ENCODE assay signal across 7 mouse cellular contexts in genomic region chr14:77156222-77156910, GRCm38 (mm10). TPM values are rescaled to one million over a fixed set of nuclear protein-coding genes. Genes with fewer than 3 reads are reported as not detected.
DNase-seq lines count a peak whose midpoint lies in the region; ATAC-seq lines count a peak whose summit lies in the region.

Gene Enox1, plus strand, starts transcription at chr14:77156763.

- peak; percentile 76 for DNase-seq in adrenal gland, postnatal 14 days
- DNase-seq in cerebellum, postnatal 36 days: peak; percentile 84 to 86
- DNase-seq in gastrocnemius, adult 18-20 months (ENCODE audit: low spot score): peak; percentile 36
- peak; percentile 84 to 88 for DNase-seq in left cerebral cortex, postnatal 25 days (ENCODE audit: low spot score in 2 of 2)
- peak; percentile 99 for DNase-seq in midbrain, embryonic 14.5 days

- H3K36me3 ChIP-seq in hindbrain, embryonic 15.5 days: no peaks in the 10 kb centered on the region
- no peaks in the 10 kb centered on the region for H3K36me3 ChIP-seq in midbrain, embryonic 14.5 days (ENCODE audit: control insufficient read depth, insufficient read depth, low read length)
- H3K36me3 ChIP-seq in stomach, embryonic 16.5 days (ENCODE audit: control insufficient read depth, insufficient read depth, low read length): no peaks in the 10 kb centered on the region

- under 1% methylated on average over 73 of the region's 73 CpGs for WGBS in hindbrain, embryonic 15.5 days
- under 1% methylated on average over 73 of the region's 73 CpGs for WGBS in midbrain, embryonic 14.5 days
- 1% methylated on average over 73 of the region's 73 CpGs for WGBS in stomach, embryonic 16.5 days

- H3K4me2 ChIP-seq in hindbrain, embryonic 15.5 days: peak within 1 kb of the TSS; percentile 75
- peak within 1 kb of the TSS; percentile 85 for H3K4me2 ChIP-seq in midbrain, embryonic 14.5 days (ENCODE audit: low read length)
- H3K4me2 ChIP-seq in stomach, embryonic 16.5 days (ENCODE audit: low read depth, low read length): peak within 1 kb of the TSS; percentile 90

- peak within 1 kb of the TSS; percentile 96 for H3K27ac ChIP-seq in hindbrain, embryonic 15.5 days (replicated peaks)
- H3K27ac ChIP-seq in midbrain, embryonic 14.5 days (replicated peaks; ENCODE audit: low read depth, low read length): peak within 1 kb of the TSS; percentile 96
- H3K27ac ChIP-seq in stomach, embryonic 16.5 days (ENCODE audit: low read length): peak within 1 kb of the TSS; percentile 33

- intact Hi-C loops in left cerebral cortex, postnatal 25 days (cut with DNase I): loop anchor here (5.0 to 10.0 kb wide), 2 partner anchors 56 to 248 kb away; no protein-coding TSS in a partner anchor

- H3K4me3 ChIP-seq in hindbrain, embryonic 15.5 days: peak within 1 kb of the TSS; percentile 86
- H3K4me3 ChIP-seq in midbrain, embryonic 14.5 days (replicated peaks; ENCODE audit: low read depth, low read length): peak within 1 kb of the TSS; percentile 93
- peak within 1 kb of the TSS; percentile 65 for H3K4me3 ChIP-seq in stomach, embryonic 16.5 days (replicated peaks; ENCODE audit: low read length)

- no peaks in the 10 kb centered on the region for H3K27me3 ChIP-seq in hindbrain, embryonic 15.5 days
- no peaks in the 10 kb centered on the region for H3K27me3 ChIP-seq in midbrain, embryonic 14.5 days (ENCODE audit: control insufficient read depth, insufficient read depth, low read length)
- H3K27me3 ChIP-seq in stomach, embryonic 16.5 days (ENCODE audit: control insufficient read depth, insufficient read depth, low read length): peaks cover 36% of the 10 kb centered on the region

- H3K9ac ChIP-seq in hindbrain, embryonic 15.5 days: peak within 1 kb of the TSS; percentile 79
- H3K9ac ChIP-seq in midbrain, embryonic 14.5 days (replicated peaks; ENCODE audit: low read length): peak within 1 kb of the TSS; percentile 90
- H3K9ac ChIP-seq in stomach, embryonic 16.5 days (ENCODE audit: low read length): peak within 1 kb of the TSS; percentile 77

- H3K9me3 ChIP-seq in hindbrain, embryonic 15.5 days: no peaks in the 10 kb centered on the region
- no peaks in the 10 kb centered on the region for H3K9me3 ChIP-seq in midbrain, embryonic 14.5 days (ENCODE audit: control insufficient read depth, low read length)
- H3K9me3 ChIP-seq in stomach, embryonic 16.5 days (replicated peaks; ENCODE audit: control insufficient read depth, low read length): no peaks in the 10 kb centered on the region

- H3K4me1 ChIP-seq in hindbrain, embryonic 15.5 days (replicated peaks): peaks cover 51% of the 10 kb centered on the region
- H3K4me1 ChIP-seq in midbrain, embryonic 14.5 days (ENCODE audit: control insufficient read depth, insufficient read depth, low read length): peaks cover 34% of the 10 kb centered on the region
- no peaks in the 10 kb centered on the region for H3K4me1 ChIP-seq in stomach, embryonic 16.5 days (ENCODE audit: control insufficient read depth, insufficient read depth, low read length)

- ATAC-seq in hindbrain, embryonic 15.5 days (ENCODE audit: low FRiP score, low read depth): peak; percentile 89
- ATAC-seq in midbrain, embryonic 14.5 days (ENCODE audit: low FRiP score, low TSS enrichment): peak; percentile 91
- ATAC-seq in stomach, embryonic 16.5 days (ENCODE audit: insufficient read depth, low FRiP score): peak; percentile 87

RNA-seq across cellular contexts. Expression of gene Enox1, which starts in this region (rescaled TPM):
- 6.1 and 6.7 TPM in 2 replicates for total RNA-seq in adrenal gland, postnatal 14 days (2021)
- total RNA-seq in gastrocnemius, adult 18-20 months (2021): 1 to 10 TPM; 1.0 to 1.2 TPM
- 37.2 and 43.5 TPM in 2 replicates for polyA plus RNA-seq in hindbrain, embryonic 15.5 days (2015; fragmentation: Nextera tagmentation; extraction: Ambion mirVana)
- 10 to 100 TPM; 57.1 to 60.3 TPM for total RNA-seq in left cerebral cortex, postnatal 25 days (2021)
- polyA plus RNA-seq in midbrain, embryonic 14.5 days (2014; fragmentation: Nextera tagmentation; extraction: Ambion mirVana): 25.0 and 39.5 TPM in 2 replicates
- polyA plus RNA-seq in stomach, embryonic 16.5 days (2015; fragmentation: Nextera tagmentation; extraction: Ambion mirVana): 5.1 and 6.6 TPM in 2 replicates

Comparison
In these comparisons a context has a peak if more than half of its experiments do, and no peak if none do; other contexts are left out.
1. Peak in every context shown above with its lines: DNase-seq, ATAC-seq, H3K4me3 ChIP-seq and H3K27ac ChIP-seq.
2. DNase-seq: peak in every context shown above with its lines; median percentile 99 in midbrain, embryonic 14.5 days; 86 in left cerebral cortex, postnatal 25 days; 85 in cerebellum, postnatal 36 days; 76 in adrenal gland, postnatal 14 days; 36 in gastrocnemius, adult 18-20 months.
3. H3K27ac ChIP-seq: peak in every context shown above with its lines; median percentile 96 in hindbrain, embryonic 15.5 days; 96 in midbrain, embryonic 14.5 days; 33 in stomach, embryonic 16.5 days.